Mouse (Mus musculus): ENCODE measurements around the gene Gss.

GRCm38 (mm10) chr2:155562934-155563333 is 29.7 kb downstream of the Gss start:
- TF ChIP-seq CTCF (IDR thresholded peaks at IDR 0.05; ENCODE audit: extremely low read depth, insufficient read depth, low read length) (no peak), POLR2A (IDR thresholded peaks at IDR 0.05; ENCODE audit: extremely low read depth, insufficient read depth, low read length) (no peak)

Data from cortical plate, adult 2 months (tissue).